Comparison of ENCODE assay signal across 12 mouse cellular contexts in genomic region chr7:80614042-80614441, GRCm38 (mm10).
"Had no signal": no experiment of that assay in that cellular context is flagged by ENCODE, and none has a peak within 500 bp of the region (broad histone marks: within the 10 kb centered on the region; RNA-seq: fewer than 3 reads in every experiment).

No protein-coding gene starts in this region.

- H3K4me3 ChIP-seq: left cerebral cortex, adult 2 months; limb, embryonic 15.5 days; liver, embryonic 12.5 days; midbrain, embryonic 12.5 days had no signal

- DNase-seq: kidney, adult 18-20 months; kidney, postnatal 10 days; kidney, postnatal 4 days; lung, postnatal 10 days; right cerebral cortex, postnatal 25 days; thymus, adult 18-20 months; thymus, postnatal 14 days had no signal

- H3K9ac ChIP-seq: limb, embryonic 15.5 days; liver, embryonic 12.5 days; midbrain, embryonic 12.5 days had no signal

- ATAC-seq: liver, embryonic 12.5 days; midbrain, embryonic 16.5 days had no signal

- H3K4me2 ChIP-seq: limb, embryonic 15.5 days; liver, embryonic 12.5 days; midbrain, embryonic 12.5 days had no signal

- H3K27ac ChIP-seq: left cerebral cortex, adult 2 months; limb, embryonic 15.5 days; liver, embryonic 12.5 days; midbrain, embryonic 12.5 days had no signal

- H3K9me3 ChIP-seq: limb, embryonic 15.5 days; liver, embryonic 12.5 days; midbrain, embryonic 12.5 days had no signal

- H3K27me3 ChIP-seq: limb, embryonic 15.5 days; liver, embryonic 12.5 days; midbrain, embryonic 12.5 days had no signal
